Mouse (Mus musculus): ENCODE results near the gene Lrrc29. TPM values are rescaled to one million over a fixed set of nuclear protein-coding genes. Genes with fewer than 3 reads are reported as not detected.

Lrrc29 gene
- polyA plus RNA-seq, 1 experiment: 1.5 TPM

GRCm38 (mm10) chr8:105264024-105264982, 61.8 kb downstream of the Lrrc29 start, which contains the start of the genes Tradd and Fbxl8:
Gene Tradd, minus strand, starts transcription at chr8:105264609.
Gene Fbxl8, plus strand, starts transcription at chr8:105264648.
- Histone ChIP-seq H3K27ac (ENCODE audit: insufficient read depth, low read length) (no peak within 1 kb of the TSS), H3K4me1 (ENCODE audit: control insufficient read depth, insufficient read depth, low read length) (no peaks in the 10 kb centered on the region), H3K27me3 (ENCODE audit: control insufficient read depth, insufficient read depth, low read length, poor library complexity, severe bottlenecking) (0 out of 2 replicates have a peak, but pooled peaks cover 2% of the 10 kb centered on the region), H3K9me3 (replicated peaks; ENCODE audit: control insufficient read depth, insufficient read depth, low read length, poor library complexity, severe bottlenecking) (no peaks in the 10 kb centered on the region), H3K36me3 (ENCODE audit: control insufficient read depth, insufficient read depth, low read length, poor library complexity, severe bottlenecking) (no peaks in the 10 kb centered on the region), H3K4me3 (ENCODE audit: low read depth, low read length) (peak within 1 kb of the TSS; percentile 80), H3K9ac (ENCODE audit: low read depth, poor library complexity, severe bottlenecking) (peak within 1 kb of the TSS; percentile 64)
- TF ChIP-seq CTCF (IDR thresholded peaks at IDR 0.05; ENCODE audit: low read depth, low read length) (no peak), EP300 (IDR thresholded peaks at IDR 0.05; ENCODE audit: insufficient read depth, low read depth, low read length) (no peak), POLR2A (IDR thresholded peaks at IDR 0.05; ENCODE audit: insufficient read depth, low read length) (no peak)

- no peaks in the 10 kb centered on the region for H3K36me3 ChIP-seq (ENCODE audit: control insufficient read depth, insufficient read depth, low read length, poor library complexity, severe bottlenecking)
- no peaks in the 10 kb centered on the region for H3K9me3 ChIP-seq (replicated peaks; ENCODE audit: control insufficient read depth, insufficient read depth, low read length, poor library complexity, severe bottlenecking)
- 0 out of 2 replicates have a peak, but pooled peaks cover 2% of the 10 kb centered on the region for H3K27me3 ChIP-seq (ENCODE audit: control insufficient read depth, insufficient read depth, low read length, poor library complexity, severe bottlenecking)
- TF ChIP-seq POLR2A (IDR thresholded peaks at IDR 0.05; ENCODE audit: insufficient read depth, low read length) (no peak), CTCF (IDR thresholded peaks at IDR 0.05; ENCODE audit: low read depth, low read length) (no peak), EP300 (IDR thresholded peaks at IDR 0.05; ENCODE audit: insufficient read depth, low read depth, low read length) (no peak)
- H3K4me1 ChIP-seq (ENCODE audit: control insufficient read depth, insufficient read depth, low read length): no peaks in the 10 kb centered on the region
- peak overlapping the region; percentile 64; the same call in 1 of the 2 replicates for H3K9ac ChIP-seq (ENCODE audit: low read depth, poor library complexity, severe bottlenecking)
- H3K27ac ChIP-seq (ENCODE audit: insufficient read depth, low read length): no peak overlapping the region
- no peak overlapping the region for H3K4me3 ChIP-seq (ENCODE audit: low read depth, low read length)
These were observed 62.7 kb downstream of the Lrrc29 start for GRCm38 (mm10) chr8:105263244-105263912.

Other genes starting within 250 kb of the Lrrc29 start
- gene Ces3b, start 242.5 kb downstream of the Lrrc29 start, polyA plus RNA-seq (2011; ENCODE audit: insufficient read depth, insufficient read length, low read depth, missing spikeins): not detected in 2 replicates
- gene Ces4a, start 194.5 kb downstream of the Lrrc29 start, polyA plus RNA-seq (2011; ENCODE audit: insufficient read depth, insufficient read length, low read depth, missing spikeins): not detected in 2 replicates
- gene Cbfb, start 155.6 kb downstream of the Lrrc29 start, polyA plus RNA-seq (2011; ENCODE audit: insufficient read depth, insufficient read length, low read depth, missing spikeins): 77.5 and 85.5 TPM in 2 replicates
- 88.0 and 90.7 TPM in 2 replicates for gene D230025D16Rik, start 101.1 kb downstream of the Lrrc29 start, polyA plus RNA-seq (2011; ENCODE audit: insufficient read depth, insufficient read length, low read depth, missing spikeins)
- 0.37 and 0.67 TPM in 2 replicates for gene B3gnt9, start 71.1 kb downstream of the Lrrc29 start, polyA plus RNA-seq (2011; ENCODE audit: insufficient read depth, insufficient read length, low read depth, missing spikeins)
- 4.7 and 5.6 TPM in 2 replicates for gene Tradd, start 61.7 kb downstream of the Lrrc29 start, polyA plus RNA-seq (2011; ENCODE audit: insufficient read depth, insufficient read length, low read depth, missing spikeins)
- 1.5 and 1.9 TPM in 2 replicates for gene Fbxl8, start 61.6 kb downstream of the Lrrc29 start, polyA plus RNA-seq (2011; ENCODE audit: insufficient read depth, insufficient read length, low read depth, missing spikeins)
- 1.1 and 1.4 TPM in 2 replicates for gene Hsf4, start 56.5 kb downstream of the Lrrc29 start, polyA plus RNA-seq (2011; ENCODE audit: insufficient read depth, insufficient read length, low read depth, missing spikeins)
- gene Nol3, start 50.1 kb downstream of the Lrrc29 start, polyA plus RNA-seq (2011; ENCODE audit: insufficient read depth, insufficient read length, low read depth, missing spikeins): 0.94 and 1.4 TPM in 2 replicates
- gene 4931428F04Rik, start 36.4 kb downstream of the Lrrc29 start, polyA plus RNA-seq (2011; ENCODE audit: insufficient read depth, insufficient read length, low read depth, missing spikeins): 8.2 and 9.4 TPM in 2 replicates
- gene Exoc3l, start 30.2 kb downstream of the Lrrc29 start, polyA plus RNA-seq (2011; ENCODE audit: insufficient read depth, insufficient read length, low read depth, missing spikeins): 2.3 and 3.7 TPM in 2 replicates
- 104 and 109 TPM in 2 replicates for gene E2f4, start 28.6 kb downstream of the Lrrc29 start, polyA plus RNA-seq (2011; ENCODE audit: insufficient read depth, insufficient read length, low read depth, missing spikeins)
- 13.7 and 15.6 TPM in 2 replicates for gene Elmo3, start 20.7 kb downstream of the Lrrc29 start, polyA plus RNA-seq (2011; ENCODE audit: insufficient read depth, insufficient read length, low read depth, missing spikeins)
- 31.8 and 33.3 TPM in 2 replicates for gene Tmem208, start 76 bp upstream of the Lrrc29 start, polyA plus RNA-seq (2011; ENCODE audit: insufficient read depth, insufficient read length, low read depth, missing spikeins)
- 13.0 and 15.4 TPM in 2 replicates for gene Fhod1, start 21.7 kb upstream of the Lrrc29 start, polyA plus RNA-seq (2011; ENCODE audit: insufficient read depth, insufficient read length, low read depth, missing spikeins)
- 13.7 and 14.7 TPM in 2 replicates for gene Slc9a5, start 22.6 kb upstream of the Lrrc29 start, polyA plus RNA-seq (2011; ENCODE audit: insufficient read depth, insufficient read length, low read depth, missing spikeins)
- 2.6 and 3.2 TPM in 2 replicates for gene Plekhg4, start 47.0 kb upstream of the Lrrc29 start, polyA plus RNA-seq (2011; ENCODE audit: insufficient read depth, insufficient read length, low read depth, missing spikeins)
- 2.4 and 3.7 TPM in 2 replicates for gene Kctd19, start 87.2 kb upstream of the Lrrc29 start, polyA plus RNA-seq (2011; ENCODE audit: insufficient read depth, insufficient read length, low read depth, missing spikeins)
- 0.35 and 1.3 TPM in 2 replicates for gene Lrrc36, start 87.3 kb upstream of the Lrrc29 start, polyA plus RNA-seq (2011; ENCODE audit: insufficient read depth, insufficient read length, low read depth, missing spikeins)
- gene Tppp3, start 145.2 kb upstream of the Lrrc29 start, polyA plus RNA-seq (2011; ENCODE audit: insufficient read depth, insufficient read length, low read depth, missing spikeins): 14.4 and 19.0 TPM in 2 replicates
- 6.8 and 9.2 TPM in 2 replicates for gene Zdhhc1, start 170.6 kb upstream of the Lrrc29 start, polyA plus RNA-seq (2011; ENCODE audit: insufficient read depth, insufficient read length, low read depth, missing spikeins)
- 0.54 and 0.61 TPM in 2 replicates for gene Hsd11b2, start 192.5 kb upstream of the Lrrc29 start, polyA plus RNA-seq (2011; ENCODE audit: insufficient read depth, insufficient read length, low read depth, missing spikeins)
- gene Atp6v0d1, start 239.8 kb upstream of the Lrrc29 start, polyA plus RNA-seq (2011; ENCODE audit: insufficient read depth, insufficient read length, low read depth, missing spikeins): 78.4 and 86.5 TPM in 2 replicates

All from ES-Bruce4 (cell line).